Mouse (Mus musculus) hindbrain, embryonic 11.5 days (tissue): ENCODE data around the gene Gm10518. TPM values are rescaled to one million over a fixed set of nuclear protein-coding genes. Genes with fewer than 3 reads are reported as not detected.

Source experiments
- ATAC-seq: fragments of 200-750 bp; cut with Nextera tagmentation; 2 replicates; pipeline ENCODE4 v1.8.0; 2017; ENCODE audit warnings: mild to moderate bottlenecking, moderate TSS enrichment, moderate library complexity; ENCODE audit not compliant: low FRiP score
- DNase-seq: peaks from one replicate; pipeline ENCODE4 v3.0.0-alpha.2; 2015; ENCODE audit warnings: low spot score
- H3K27ac ChIP-seq: fragments of 300-500 bp; sonication (generic); 2 replicates; pipeline ENCODE4 v1.5.1; 2014; ENCODE audit warnings: mild to moderate bottlenecking, low read depth, low read length
- H3K27me3 ChIP-seq: fragments of 300-500 bp; sonication (generic); 2 replicates; pipeline ENCODE4 v1.6.1; 2014; ENCODE audit warnings: mild to moderate bottlenecking, low read length, moderate library complexity, mixed read lengths; ENCODE audit not compliant: control insufficient read depth, insufficient read depth
- H3K36me3 ChIP-seq: fragments of 300-500 bp; sonication (generic); 2 replicates; pipeline ENCODE4 v1.6.1; 2014; ENCODE audit warnings: mild to moderate bottlenecking, low read length, moderate library complexity, mixed read lengths; ENCODE audit not compliant: control insufficient read depth, insufficient read depth
- H3K4me1 ChIP-seq: fragments of 300-500 bp; sonication (generic); replicated peaks from 2 replicates; pipeline ENCODE4 v1.6.1; 2014; ENCODE audit warnings: low read length, mixed read lengths; ENCODE audit not compliant: control insufficient read depth, insufficient read depth
- H3K4me2 ChIP-seq: fragments of 300-500 bp; sonication (generic); replicated peaks from 2 replicates; pipeline ENCODE4 v1.6.1; 2014; ENCODE audit warnings: mild to moderate bottlenecking, low read depth, low read length
- H3K4me3 ChIP-seq: fragments of 300-500 bp; sonication (generic); 2 replicates; pipeline ENCODE4 v1.5.1; 2014; ENCODE audit warnings: low read depth, low read length
- H3K9ac ChIP-seq: fragments of 300-500 bp; sonication (generic); 2 replicates; pipeline ENCODE4 v1.6.1; 2014; ENCODE audit warnings: low read depth, low read length
- H3K9me3 ChIP-seq: fragments of 300-500 bp; sonication (generic); 2 replicates; pipeline ENCODE4 v1.6.1; 2016; ENCODE audit warnings: low read length; ENCODE audit not compliant: control insufficient read depth
- WGBS: fragments of 180-500 bp; shearing (Covaris S2); extraction: QIAGEN DNeasy Blood & Tissue Kit; methylation state at CpG from one replicate; pipeline ENCODE4 v1.1.7; 2014; 5-methylcytosine and 5-hydroxymethylcytosine counted together
- polyA plus RNA-seq: library from polyadenylated mRNA; unstranded; fragments of >200 nt; fragmentation: Nextera tagmentation; extraction: Ambion mirVana; gene quantifications from 2 replicates; pipeline ENCODE4 v1.2.1, GENCODE M21; 2014

The Gm10518 gene
- polyA plus RNA-seq, 1 experiment from 2014 or later, result 0.40 TPM

- H3K9ac ChIP-seq, result no peak overlapping the region
- no peaks in the 10 kb centered on the region for H3K4me1 ChIP-seq
- no peak overlapping the region for H3K27ac ChIP-seq
- no peaks in the 10 kb centered on the region for H3K27me3 ChIP-seq
- 61% methylated on average over 3 of the region's 3 CpGs for WGBS
- no peak overlapping the region for H3K4me3 ChIP-seq
- H3K9me3 ChIP-seq, result no peaks in the 10 kb centered on the region
- no peaks in the 10 kb centered on the region for H3K36me3 ChIP-seq
- no peak for DNase-seq
- no peak for ATAC-seq
- no peak overlapping the region for H3K4me2 ChIP-seq
Observed at GRCm38 (mm10) chr1:179843981-179844380, 40.8 kb downstream of the Gm10518 start.

GRCm38 (mm10) chr1:179844894-179845293, 41.7 kb downstream of the Gm10518 start:
- 21% methylated on average over 5 of the region's 5 CpGs for WGBS
- H3K36me3 ChIP-seq, result no peaks in the 10 kb centered on the region
- H3K4me1 ChIP-seq, result no peaks in the 10 kb centered on the region
- H3K4me2 ChIP-seq, result no peak overlapping the region
- H3K4me3 ChIP-seq, result no peak overlapping the region
- H3K27me3 ChIP-seq, result no peaks in the 10 kb centered on the region
- peak; percentile 72 for DNase-seq
- H3K9me3 ChIP-seq, result no peaks in the 10 kb centered on the region
- H3K27ac ChIP-seq, result no peak overlapping the region
- peak; percentile 78 for ATAC-seq
- H3K9ac ChIP-seq, result no peak overlapping the region

GRCm38 (mm10) chr1:179845832-179846499, 42.8 kb downstream of the Gm10518 start:
- ATAC-seq, result no peak
- 87% methylated on average over 16 of the region's 16 CpGs for WGBS

GRCm38 (mm10) chr1:179847173-179847572, 44.0 kb downstream of the Gm10518 start:
- Histone ChIP-seq H3K27me3 (no peaks in the 10 kb centered on the region), H3K27ac (no peak overlapping the region), H3K9me3 (no peaks in the 10 kb centered on the region), H3K4me3 (no peak overlapping the region), H3K4me2 (no peak overlapping the region), H3K36me3 (no peaks in the 10 kb centered on the region), H3K4me1 (no peaks in the 10 kb centered on the region), H3K9ac (no peak overlapping the region)
- WGBS, result 50% methylated on average over 7 of the region's 7 CpGs
- ATAC-seq (no peak), DNase-seq (no peak)

More at GRCm38 (mm10) chr1:179845832-179846499, 42.8 kb downstream of the Gm10518 start:
- no peaks in the 10 kb centered on the region for H3K27me3 ChIP-seq
- no peak overlapping the region for H3K4me3 ChIP-seq
- no peak for DNase-seq
- no peaks in the 10 kb centered on the region for H3K36me3 ChIP-seq
- H3K9ac ChIP-seq, result no peak overlapping the region
- H3K4me2 ChIP-seq, result no peak overlapping the region
- no peaks in the 10 kb centered on the region for H3K4me1 ChIP-seq
- H3K27ac ChIP-seq, result no peak overlapping the region
- H3K9me3 ChIP-seq, result no peaks in the 10 kb centered on the region

GRCm38 (mm10) chr1:179847759-179848389, 44.7 kb downstream of the Gm10518 start:
- DNase-seq, result peak; percentile 94
- 3% methylated on average over 20 of the region's 20 CpGs for WGBS
- Histone ChIP-seq H3K9me3 (no peaks in the 10 kb centered on the region), H3K4me3 (peak overlapping the region; percentile 33), H3K4me1 (no peaks in the 10 kb centered on the region), H3K27me3 (no peaks in the 10 kb centered on the region), H3K4me2 (peak overlapping the region; percentile 62), H3K9ac (peak overlapping the region; percentile 61), H3K36me3 (no peaks in the 10 kb centered on the region), H3K27ac (no peak overlapping the region)
- peak; percentile 66; the same call in 1 of the 2 replicates for ATAC-seq

GRCm38 (mm10) chr1:179853421-179853820, 50.2 kb downstream of the Gm10518 start:
- no peak overlapping the region for H3K4me2 ChIP-seq
- H3K9me3 ChIP-seq, result no peaks in the 10 kb centered on the region
- no peaks in the 10 kb centered on the region for H3K4me1 ChIP-seq
- ATAC-seq (no peak), DNase-seq (peak; percentile 43)
- no peak overlapping the region for H3K27ac ChIP-seq
- H3K36me3 ChIP-seq, result no peaks in the 10 kb centered on the region
- H3K9ac ChIP-seq, result no peak overlapping the region
- WGBS, result 54% methylated on average over 4 of the region's 4 CpGs
- no peak overlapping the region for H3K4me3 ChIP-seq
- H3K27me3 ChIP-seq, result no peaks in the 10 kb centered on the region

Other genes starting within 250 kb of the Gm10518 start
- 112 and 119 TPM in 2 replicates for gene Sccpdh, start 135.2 kb upstream of the Gm10518 start, polyA plus RNA-seq
- gene Kif28, start 58.1 kb upstream of the Gm10518 start, polyA plus RNA-seq, result not detected in 2 replicates
- gene Ahctf1, start 304 bp downstream of the Gm10518 start, polyA plus RNA-seq, result 31.1 and 40.2 TPM in 2 replicates
- 12.8 and 21.8 TPM in 2 replicates for gene Cdc42bpa, start 157.1 kb downstream of the Gm10518 start, polyA plus RNA-seq